Mouse (Mus musculus) retina, embryonic 14.5 days (tissue): ENCODE measurements around the gene Hist1h4m.
"Not testable (repeated sequence)": the region's sequence is repeated elsewhere in the genome, so short reads cannot be mapped to it uniquely, and the experiment has no call there.

Source experiments
- DNase-seq: peaks from one replicate; pipeline ENCODE4 v3.0.0-alpha.2; 2015; ENCODE audit warnings: low spot score

Gene Hist1h4m

GRCm38 (mm10) chr13:21811074-21811473 lies 472 bp upstream of the Hist1h4m start:
- not testable (repeated sequence) for DNase-seq

GRCm38 (mm10) chr13:21812092-21812491 lies 546 bp downstream of the Hist1h4m start:
- DNase-seq = not testable (repeated sequence)

GRCm38 (mm10) chr13:21820082-21820890 lies 8.7 kb downstream of the Hist1h4m start:
- not testable (repeated sequence) for DNase-seq

- no peak for DNase-seq
These were observed 17.0 kb downstream of the Hist1h4m start for GRCm38 (mm10) chr13:21828511-21828910.

GRCm38 (mm10) chr13:21830344-21830743 lies 18.8 kb downstream of the Hist1h4m start:
- DNase-seq = no peak

- DNase-seq = not testable (repeated sequence)
These were observed 20.2 kb downstream of the Hist1h4m start, which contains the start of gene Hist1h4n for GRCm38 (mm10) chr13:21831418-21832394. TSS of gene Hist1h4n (minus strand) at chr13:21832196.

GRCm38 (mm10) chr13:21833461-21833860 lies 21.9 kb downstream of the Hist1h4m start, which contains the start of the genes Hist1h2ap and Hist1h2br:
TSS of gene Hist1h2ap (minus strand) at chr13:21833507.
TSS of gene Hist1h2br (plus strand) at chr13:21833743.
- not testable (repeated sequence) for DNase-seq

- not testable (repeated sequence) for DNase-seq
These were observed 29.0 kb downstream of the Hist1h4m start for GRCm38 (mm10) chr13:21840508-21840907.

GRCm38 (mm10) chr13:21846356-21846755 lies 34.8 kb downstream of the Hist1h4m start:
- not testable (repeated sequence) for DNase-seq

- no peak for DNase-seq
These were observed 36.3 kb downstream of the Hist1h4m start for GRCm38 (mm10) chr13:21847883-21848282.

GRCm38 (mm10) chr13:21850696-21851095 lies 39.1 kb downstream of the Hist1h4m start:
- not testable (repeated sequence) for DNase-seq

- DNase-seq = no peak
These were observed 40.8 kb downstream of the Hist1h4m start for GRCm38 (mm10) chr13:21852215-21852945.

- peak; percentile 83 for DNase-seq
These were observed 43.6 kb downstream of the Hist1h4m start for GRCm38 (mm10) chr13:21855146-21855545.

- DNase-seq = peak; percentile 83
These were observed 44.2 kb downstream of the Hist1h4m start for GRCm38 (mm10) chr13:21855698-21856162.

GRCm38 (mm10) chr13:21861608-21862007 lies 50.1 kb downstream of the Hist1h4m start:
- DNase-seq = peak; percentile 36
